Mouse (Mus musculus) embryonic facial prominence, embryonic 13.5 days (tissue): ENCODE measurements around the gene Ptprs. TPM values are rescaled to one million over a fixed set of nuclear protein-coding genes. Genes with fewer than 3 reads are reported as not detected.

Experiments
- ATAC-seq: fragments of 200-750 bp; cut with Nextera tagmentation; 2 replicates; pipeline ENCODE4 v1.8.0; 2017; ENCODE audit warnings: low read depth; ENCODE audit not compliant: insufficient number of reproducible peaks, insufficient read depth, low FRiP score, low TSS enrichment
- H3K27ac ChIP-seq: fragments of 300-500 bp; sonication (generic); 2 replicates; pipeline ENCODE4 v1.5.1; 2015; ENCODE audit warnings: moderate library complexity, mild to moderate bottlenecking, inconsistent platforms
- H3K27me3 ChIP-seq: fragments of 300-500 bp; sonication (generic); 2 replicates; pipeline ENCODE4 v1.6.1; 2015; ENCODE audit warnings: mild to moderate bottlenecking, inconsistent platforms
- H3K36me3 ChIP-seq: fragments of 300-500 bp; sonication (generic); 2 replicates; pipeline ENCODE4 v1.6.1; 2015; ENCODE audit warnings: mild to moderate bottlenecking, inconsistent platforms
- H3K4me1 ChIP-seq: fragments of 300-500 bp; sonication (generic); 2 replicates; pipeline ENCODE4 v1.6.1; 2015; ENCODE audit warnings: inconsistent platforms
- H3K4me2 ChIP-seq: fragments of 300-500 bp; sonication (generic); 2 replicates; pipeline ENCODE4 v1.6.1; 2015; ENCODE audit warnings: moderate library complexity, mild to moderate bottlenecking, inconsistent platforms
- H3K4me3 ChIP-seq: fragments of 300-500 bp; sonication (generic); 2 replicates; pipeline ENCODE4 v1.5.1; 2015; ENCODE audit warnings: mild to moderate bottlenecking, inconsistent platforms
- H3K9ac ChIP-seq: fragments of 300-500 bp; sonication (generic); 2 replicates; pipeline ENCODE4 v1.6.1; 2015; ENCODE audit warnings: mild to moderate bottlenecking, inconsistent platforms
- H3K9me3 ChIP-seq: fragments of 300-500 bp; sonication (generic); 2 replicates; pipeline ENCODE4 v1.6.1; 2016; ENCODE audit warnings: inconsistent platforms
- WGBS: fragments of 180-500 bp; shearing (Covaris S2); methylation state at CpG from one replicate; pipeline ENCODE4 v1.1.7; 2015; ENCODE audit warnings: mixed read lengths; 5-methylcytosine and 5-hydroxymethylcytosine counted together
- polyA plus RNA-seq: library from polyadenylated mRNA; unstranded; fragments of >200 nt; fragmentation: Nextera tagmentation; extraction: Ambion mirVana; gene quantifications from 2 replicates; pipeline ENCODE4 v1.2.1, GENCODE M21; 2015

Ptprs gene
- polyA plus RNA-seq, 1 experiment from 2014 or later = 121 TPM

GRCm38 (mm10) chr17:56418304-56418703, 58.0 kb downstream of the Ptprs start:
- no peaks in the 10 kb centered on the region for H3K27me3 ChIP-seq
- H3K27ac ChIP-seq = no peak overlapping the region
- H3K4me1 ChIP-seq = no peaks in the 10 kb centered on the region
- ATAC-seq = no peak
- WGBS = 88% methylated on average over 12 of the region's 12 CpGs
- H3K9me3 ChIP-seq = no peaks in the 10 kb centered on the region
- H3K4me3 ChIP-seq = no peak overlapping the region
- no peak overlapping the region for H3K4me2 ChIP-seq
- H3K9ac ChIP-seq = no peak overlapping the region
- H3K36me3 ChIP-seq = peaks cover 97% of the 10 kb centered on the region

DNA sequence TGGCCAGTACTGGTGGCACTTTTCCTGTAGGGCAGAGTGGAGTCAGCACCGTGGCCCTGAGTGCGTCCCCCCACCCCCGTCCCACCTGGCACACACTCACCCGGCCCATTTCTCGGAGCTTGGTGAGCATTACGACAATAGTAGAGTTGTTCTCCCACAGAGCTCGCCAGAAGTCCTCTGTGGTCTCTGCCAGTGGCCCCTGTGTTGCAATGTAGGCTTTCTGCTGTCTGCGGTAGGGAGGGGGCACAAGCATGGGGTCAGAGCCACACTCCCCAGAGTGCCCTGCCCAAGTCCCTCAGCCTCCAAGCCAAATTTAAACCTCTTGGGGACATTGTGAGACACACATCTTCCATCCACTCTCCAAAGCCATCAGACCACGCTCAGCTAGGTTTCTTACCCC, 61.5 kb downstream of the Ptprs start:
- H3K9me3 ChIP-seq = no peaks in the 10 kb centered on the region
- H3K27ac ChIP-seq = no peak overlapping the region
- 91% methylated on average over 9 of the region's 9 CpGs for WGBS
- no peak overlapping the region for H3K9ac ChIP-seq
- peaks cover 3% of the 10 kb centered on the region; the same call in 1 of the 2 replicates for H3K4me1 ChIP-seq
- ATAC-seq = no peak
- H3K36me3 ChIP-seq = peaks cover 94% of the 10 kb centered on the region
- H3K27me3 ChIP-seq = no peaks in the 10 kb centered on the region
- H3K4me2 ChIP-seq = no peak overlapping the region
- no peak overlapping the region for H3K4me3 ChIP-seq

DNA sequence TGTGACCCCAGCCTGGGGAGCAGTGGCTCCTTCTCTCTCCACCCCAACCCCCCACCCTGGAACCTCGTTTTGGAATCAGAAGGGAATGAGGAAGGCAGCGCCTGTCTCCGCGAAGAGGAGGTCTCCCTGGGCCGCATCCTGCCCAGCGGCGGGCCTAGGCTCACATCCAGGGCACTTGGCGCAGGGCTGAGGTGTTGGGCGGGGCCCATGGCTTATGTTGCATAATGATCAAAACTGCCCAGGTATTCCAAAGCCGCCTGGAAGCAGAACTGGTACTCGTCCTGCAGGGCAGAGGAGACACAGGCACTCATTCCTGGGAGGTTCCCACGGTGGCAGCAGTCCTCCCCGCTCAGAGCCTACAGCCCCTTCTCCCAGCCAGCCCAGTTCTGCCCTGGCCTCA, 63.2 kb downstream of the Ptprs start:
- Histone ChIP-seq H3K36me3 (peaks cover 77% of the 10 kb centered on the region), H3K4me3 (no peak overlapping the region), H3K27ac (no peak overlapping the region), H3K27me3 (no peaks in the 10 kb centered on the region), H3K9ac (no peak overlapping the region), H3K4me2 (no peak overlapping the region), H3K9me3 (no peaks in the 10 kb centered on the region), H3K4me1 (peaks cover 8% of the 10 kb centered on the region; the same call in 1 of the 2 replicates)
- WGBS = 82% methylated on average over 13 of the region's 13 CpGs
- ATAC-seq = no peak

DNA sequence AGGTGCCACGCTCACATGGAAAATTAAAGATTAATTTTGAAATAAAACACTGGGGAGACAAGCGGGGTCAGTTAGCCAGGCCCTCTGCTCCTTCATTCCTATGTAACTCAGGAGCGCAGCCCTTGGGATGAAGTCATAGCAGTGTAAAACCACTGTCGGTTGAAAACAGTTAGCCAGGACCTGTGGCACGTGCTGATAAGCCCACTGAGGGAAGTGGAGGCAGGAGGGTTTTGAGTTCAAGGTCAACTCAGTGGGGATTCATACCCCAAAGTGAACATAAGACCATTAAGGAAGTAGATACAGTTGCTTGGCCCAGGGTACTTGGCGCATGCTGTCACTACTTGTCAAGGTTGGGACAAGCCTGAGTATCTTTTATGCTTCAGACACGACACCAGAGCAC, 64.8 kb downstream of the Ptprs start:
- Histone ChIP-seq H3K9me3 (no peaks in the 10 kb centered on the region), H3K27ac (no peak overlapping the region), H3K4me1 (peaks cover 23% of the 10 kb centered on the region), H3K36me3 (peaks cover 61% of the 10 kb centered on the region), H3K9ac (no peak overlapping the region), H3K4me3 (no peak overlapping the region), H3K4me2 (no peak overlapping the region), H3K27me3 (no peaks in the 10 kb centered on the region)
- 97% methylated on average over 7 of the region's 7 CpGs for WGBS
- no peak for ATAC-seq

DNA sequence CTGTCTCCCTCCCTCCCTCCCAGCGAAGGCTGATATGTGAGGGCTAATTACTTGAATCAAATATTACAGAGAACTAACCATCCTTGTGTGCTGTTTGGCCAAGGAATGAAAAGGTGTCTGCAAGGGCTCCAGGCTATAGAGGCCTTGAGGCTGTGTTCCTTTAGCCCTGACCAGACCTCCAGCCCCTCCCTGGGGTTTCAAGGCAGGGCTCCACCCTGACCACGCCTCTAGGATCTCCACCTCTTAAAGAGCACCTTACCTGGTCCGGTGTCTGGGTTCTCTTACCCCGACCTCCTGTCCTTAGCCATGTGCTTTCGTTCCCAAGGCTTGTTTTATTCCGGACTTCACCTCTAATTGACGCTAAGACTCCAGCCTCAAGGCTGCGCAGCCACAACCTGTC, 66.5 kb downstream of the Ptprs start:
- Histone ChIP-seq H3K9me3 (no peaks in the 10 kb centered on the region), H3K9ac (no peak overlapping the region), H3K4me1 (peaks cover 29% of the 10 kb centered on the region), H3K36me3 (peaks cover 49% of the 10 kb centered on the region), H3K4me2 (no peak overlapping the region), H3K27ac (no peak overlapping the region), H3K4me3 (no peak overlapping the region), H3K27me3 (no peaks in the 10 kb centered on the region)
- ATAC-seq = no peak
- WGBS = 29% methylated on average over 8 of the region's 8 CpGs

GRCm38 (mm10) chr17:56408965-56409625, 67.2 kb downstream of the Ptprs start:
- peaks cover 49% of the 10 kb centered on the region for H3K36me3 ChIP-seq

GRCm38 (mm10) chr17:56407379-56407778, 68.9 kb downstream of the Ptprs start:
- H3K27me3 ChIP-seq = no peaks in the 10 kb centered on the region
- no peak overlapping the region for H3K4me2 ChIP-seq
- peak overlapping the region; percentile 27; the same call in 1 of the 2 replicates for H3K9ac ChIP-seq
- no peak for ATAC-seq
- no peak overlapping the region for H3K4me3 ChIP-seq
- peak overlapping the region; percentile 66 for H3K27ac ChIP-seq
- H3K36me3 ChIP-seq = peaks cover 49% of the 10 kb centered on the region
- peaks cover 29% of the 10 kb centered on the region for H3K4me1 ChIP-seq
- WGBS = 54% methylated on average over 8 of the region's 8 CpGs
- H3K9me3 ChIP-seq = no peaks in the 10 kb centered on the region

More at GRCm38 (mm10) chr17:56408965-56409625, 67.2 kb downstream of the Ptprs start:
- no peak for ATAC-seq
- Histone ChIP-seq H3K9me3 (no peaks in the 10 kb centered on the region), H3K27me3 (no peaks in the 10 kb centered on the region), H3K9ac (no peak overlapping the region), H3K27ac (no peak overlapping the region), H3K4me3 (no peak overlapping the region), H3K4me2 (no peak overlapping the region), H3K4me1 (peaks cover 29% of the 10 kb centered on the region)
- WGBS = 46% methylated on average over 13 of the region's 13 CpGs

GRCm38 (mm10) chr17:56406878-56407277, 69.4 kb downstream of the Ptprs start:
- Histone ChIP-seq H3K27me3 (no peaks in the 10 kb centered on the region), H3K36me3 (peaks cover 49% of the 10 kb centered on the region), H3K4me3 (no peak overlapping the region), H3K9me3 (no peaks in the 10 kb centered on the region), H3K9ac (no peak overlapping the region), H3K4me2 (no peak overlapping the region; the same call in 1 of the 2 replicates), H3K4me1 (peaks cover 29% of the 10 kb centered on the region), H3K27ac (peak overlapping the region; percentile 66)
- WGBS = 62% methylated on average over 4 of the region's 4 CpGs
- no peak for ATAC-seq

GRCm38 (mm10) chr17:56405856-56406840, 70.1 kb downstream of the Ptprs start:
- 80% methylated on average over 14 of the region's 14 CpGs for WGBS
- Histone ChIP-seq H3K9me3 (no peaks in the 10 kb centered on the region), H3K4me2 (no peak overlapping the region; the same call in 1 of the 2 replicates), H3K9ac (no peak overlapping the region), H3K27me3 (no peaks in the 10 kb centered on the region), H3K36me3 (peaks cover 49% of the 10 kb centered on the region), H3K27ac (peak overlapping the region; percentile 66), H3K4me3 (no peak overlapping the region), H3K4me1 (peaks cover 29% of the 10 kb centered on the region)
- ATAC-seq = no peak

DNA sequence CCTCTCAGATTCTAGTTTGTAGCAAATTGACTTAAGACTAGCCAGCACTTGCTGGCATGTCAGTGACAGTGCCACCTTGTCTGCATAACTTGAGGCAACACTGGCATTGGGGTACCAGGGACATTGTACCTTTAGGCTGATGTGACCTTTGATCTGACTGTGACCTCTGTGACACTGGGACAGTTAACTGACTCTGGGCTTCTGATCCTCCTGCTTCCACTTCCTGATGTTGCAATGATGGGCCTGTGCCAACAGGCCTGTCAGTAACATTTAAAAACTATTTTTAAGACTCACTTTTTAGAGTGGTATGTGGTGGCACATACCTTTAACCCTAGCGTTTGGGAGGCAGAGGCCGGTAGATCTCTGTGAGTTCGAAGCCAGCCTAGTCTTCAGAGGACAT, 70.9 kb downstream of the Ptprs start:
- H3K9me3 ChIP-seq = no peaks in the 10 kb centered on the region
- H3K36me3 ChIP-seq = peaks cover 49% of the 10 kb centered on the region
- no peaks in the 10 kb centered on the region for H3K27me3 ChIP-seq
- 87% methylated on average over 3 of the region's 3 CpGs for WGBS
- peaks cover 29% of the 10 kb centered on the region for H3K4me1 ChIP-seq
- ATAC-seq = no peak
- no peak overlapping the region for H3K4me2 ChIP-seq
- H3K4me3 ChIP-seq = no peak overlapping the region
- no peak overlapping the region for H3K27ac ChIP-seq
- no peak overlapping the region for H3K9ac ChIP-seq

GRCm38 (mm10) chr17:56401051-56401521, 75.2 kb downstream of the Ptprs start:
- Histone ChIP-seq H3K4me1 (peaks cover 2% of the 10 kb centered on the region; the same call in 1 of the 2 replicates), H3K36me3 (peaks cover 92% of the 10 kb centered on the region)
- WGBS = 97% methylated on average over 4 of the region's 4 CpGs

More at GRCm38 (mm10) chr17:56401051-56401521, 75.2 kb downstream of the Ptprs start:
- no peak overlapping the region for H3K4me2 ChIP-seq
- H3K4me3 ChIP-seq = no peak overlapping the region
- no peaks in the 10 kb centered on the region for H3K27me3 ChIP-seq
- no peak overlapping the region for H3K27ac ChIP-seq
- no peaks in the 10 kb centered on the region for H3K9me3 ChIP-seq
- no peak overlapping the region for H3K9ac ChIP-seq
- no peak for ATAC-seq
